Mouse (Mus musculus) lung, postnatal 4 days (tissue): ENCODE data around the gene Znrf2.

Experiments
- DNase-seq, 2 experiments: peaks; one replicate each; pipeline ENCODE4 v3.0.0; 2021

Znrf2 gene

DNA sequence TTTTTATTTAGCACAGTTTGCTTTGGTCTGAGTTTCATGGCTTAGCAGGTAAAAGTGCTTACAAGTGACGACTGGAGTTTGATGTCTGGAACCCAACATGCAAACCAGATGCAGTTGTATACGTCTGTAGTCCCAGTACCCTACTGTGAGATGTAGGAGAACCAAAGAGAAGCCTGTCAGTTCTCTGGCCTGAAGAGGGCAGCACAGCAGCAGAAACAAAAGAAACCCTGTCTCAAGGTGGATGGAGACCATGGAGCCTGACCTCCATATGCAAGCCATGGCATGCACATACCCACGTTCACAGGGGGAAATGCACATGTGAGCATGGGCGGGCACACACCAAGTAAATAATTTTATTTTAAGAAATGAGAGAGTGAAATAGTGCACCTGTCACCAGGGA lies 100.8 kb downstream of the Znrf2 start:
- DNase-seq, result peak; percentile 48 to 77

DNA sequence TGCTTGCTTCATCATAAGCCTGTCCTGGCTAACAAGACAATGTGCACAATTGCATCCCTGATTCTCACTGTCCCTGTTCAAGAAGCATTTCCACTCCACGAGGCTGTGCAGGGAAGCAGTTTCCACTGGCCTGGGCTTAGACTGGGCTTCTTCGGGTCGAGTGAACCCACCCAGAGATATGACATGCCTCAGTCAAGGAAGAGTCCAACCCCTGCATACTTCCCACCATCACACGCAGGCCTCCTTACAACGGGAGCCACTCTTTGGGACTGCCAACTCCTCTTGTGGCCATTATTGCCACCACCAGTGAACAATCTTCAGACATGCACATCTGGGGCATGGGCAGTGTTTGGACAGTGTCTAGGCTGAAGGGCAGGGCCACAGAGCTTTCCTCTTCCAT lies 101.8 kb downstream of the Znrf2 start:
- no peak for DNase-seq

GRCm38 (mm10) chr6:54924538-54924937 lies 107.8 kb downstream of the Znrf2 start:
- no peak for DNase-seq

GRCm38 (mm10) chr6:54925736-54926440 lies 109.2 kb downstream of the Znrf2 start:
- DNase-seq, result no peak

- DNase-seq, result no peak
Observed at GRCm38 (mm10) chr6:54926899-54927298, 110.2 kb downstream of the Znrf2 start.

- no peak for DNase-seq
Observed at GRCm38 (mm10) chr6:54927946-54928345, 111.2 kb downstream of the Znrf2 start.

DNA sequence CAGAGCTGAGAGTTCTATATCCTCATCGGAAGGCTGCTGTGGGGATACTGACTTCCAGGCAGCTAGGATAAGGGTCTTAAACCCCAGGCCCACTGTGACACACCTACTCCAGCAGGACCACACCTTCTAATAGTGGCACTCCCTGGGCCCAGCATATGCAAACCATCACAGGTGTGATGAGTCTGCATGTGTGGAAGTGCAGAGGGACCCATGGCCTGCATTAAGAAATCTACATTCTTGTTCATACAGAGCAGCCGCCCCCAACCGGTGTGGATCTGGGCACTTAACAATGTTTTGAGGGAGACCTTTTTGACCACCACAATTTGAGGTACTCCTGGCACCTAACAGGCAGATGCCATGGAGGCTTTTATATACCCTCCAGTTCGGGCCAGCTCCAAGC lies 114.9 kb downstream of the Znrf2 start:
- DNase-seq, result no peak

- DNase-seq, result no peak
Observed at GRCm38 (mm10) chr6:54932526-54932925, 115.8 kb downstream of the Znrf2 start.

- DNase-seq, result no peak
Observed at GRCm38 (mm10) chr6:54933216-54933615, 116.5 kb downstream of the Znrf2 start.

DNA sequence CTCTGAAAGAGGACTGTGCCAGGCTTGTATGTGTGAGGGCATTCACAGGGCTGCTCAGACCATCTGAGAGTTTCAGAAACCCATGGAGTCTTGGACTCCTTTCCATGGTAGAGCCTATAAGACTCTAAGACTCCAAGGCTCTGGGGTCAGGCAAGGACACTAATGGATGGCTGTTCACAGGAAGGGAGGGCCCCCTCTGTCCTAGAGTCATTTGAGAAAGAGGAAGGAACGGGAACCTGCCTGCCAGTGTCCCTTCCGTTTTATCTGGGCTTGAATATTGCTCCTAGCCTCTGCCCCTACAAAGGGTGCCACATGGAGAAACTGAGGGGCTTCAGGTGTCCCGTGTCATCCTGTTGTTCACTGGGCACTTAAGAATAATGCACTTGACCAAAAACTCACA lies 117.2 kb downstream of the Znrf2 start:
- peak in 1 of 2 experiments; percentile 44 for DNase-seq

DNA sequence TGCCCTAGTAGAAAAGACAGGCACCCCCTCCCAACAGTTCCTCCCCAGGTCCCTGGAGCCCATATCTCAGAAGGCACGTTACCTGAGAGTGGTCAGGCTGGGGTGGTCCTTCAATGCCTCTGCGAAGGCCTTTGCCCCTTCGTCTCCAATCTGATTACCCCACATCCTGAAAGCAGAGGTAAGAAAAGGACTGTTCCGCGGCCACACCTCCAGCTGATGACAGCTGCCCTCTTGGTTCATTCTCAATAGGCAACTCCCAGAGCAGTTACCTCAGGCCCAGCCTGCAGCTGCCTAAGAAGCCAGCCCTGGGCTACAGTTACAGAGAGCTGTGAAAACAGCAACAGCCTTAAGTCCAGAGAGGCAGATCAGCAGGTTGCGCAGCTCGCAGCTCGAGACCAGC lies 117.6 kb downstream of the Znrf2 start:
- peak in 1 of 2 experiments; percentile 28 for DNase-seq

- no peak for DNase-seq
Observed at GRCm38 (mm10) chr6:54934930-54935329, 118.2 kb downstream of the Znrf2 start.

GRCm38 (mm10) chr6:54936496-54936895 lies 119.8 kb downstream of the Znrf2 start:
- no peak for DNase-seq

DNA sequence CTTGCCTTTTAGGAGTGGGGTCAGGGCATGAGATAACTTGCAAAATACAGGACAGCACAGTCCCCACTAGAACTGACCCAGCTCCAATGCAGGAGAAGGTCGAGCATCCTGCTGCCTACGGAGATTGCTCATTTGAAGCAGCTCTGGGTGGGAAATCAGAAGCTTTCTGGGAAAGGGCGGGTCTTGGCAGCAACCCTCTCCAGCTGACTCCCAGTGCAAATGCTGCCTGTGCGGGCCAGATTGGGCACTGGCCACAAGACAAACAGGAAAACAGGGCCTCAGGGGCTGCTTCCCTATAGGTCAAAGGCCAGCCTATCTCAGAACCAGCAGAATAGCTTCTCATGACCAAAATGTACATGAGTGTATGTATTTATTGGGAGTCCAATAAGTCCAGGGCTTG lies 122.9 kb downstream of the Znrf2 start:
- peak; percentile 61 to 71 for DNase-seq

GRCm38 (mm10) chr6:54940126-54940525 lies 123.4 kb downstream of the Znrf2 start:
- no peak for DNase-seq

DNA sequence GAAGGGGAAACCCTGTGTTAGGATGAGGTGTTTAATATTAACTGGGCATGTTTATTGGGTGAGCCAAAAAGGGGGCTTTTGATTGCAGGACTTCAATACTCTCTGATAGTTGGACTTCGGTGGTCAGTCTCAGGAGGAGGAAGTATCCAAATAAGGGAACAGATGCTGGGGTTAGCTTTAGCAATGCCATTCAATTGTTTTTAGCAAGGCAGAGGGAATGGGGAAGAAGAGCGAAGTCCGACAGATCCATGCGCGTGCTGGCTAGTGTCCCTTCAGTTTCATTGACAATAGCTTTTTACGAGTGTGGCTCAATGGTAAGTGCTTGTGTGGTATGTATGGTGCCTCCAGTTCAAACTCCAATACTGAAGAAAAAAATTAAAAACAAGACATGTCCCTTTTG lies 124.4 kb downstream of the Znrf2 start:
- no peak for DNase-seq
